Mouse (Mus musculus): ENCODE data around the gene Ddit4. TPM values are rescaled to one million over a fixed set of nuclear protein-coding genes. Genes with fewer than 3 reads are reported as not detected.

Ddit4 gene
- polyA plus RNA-seq, 1 experiment from 2014 or later = 51.6 TPM

DNA sequence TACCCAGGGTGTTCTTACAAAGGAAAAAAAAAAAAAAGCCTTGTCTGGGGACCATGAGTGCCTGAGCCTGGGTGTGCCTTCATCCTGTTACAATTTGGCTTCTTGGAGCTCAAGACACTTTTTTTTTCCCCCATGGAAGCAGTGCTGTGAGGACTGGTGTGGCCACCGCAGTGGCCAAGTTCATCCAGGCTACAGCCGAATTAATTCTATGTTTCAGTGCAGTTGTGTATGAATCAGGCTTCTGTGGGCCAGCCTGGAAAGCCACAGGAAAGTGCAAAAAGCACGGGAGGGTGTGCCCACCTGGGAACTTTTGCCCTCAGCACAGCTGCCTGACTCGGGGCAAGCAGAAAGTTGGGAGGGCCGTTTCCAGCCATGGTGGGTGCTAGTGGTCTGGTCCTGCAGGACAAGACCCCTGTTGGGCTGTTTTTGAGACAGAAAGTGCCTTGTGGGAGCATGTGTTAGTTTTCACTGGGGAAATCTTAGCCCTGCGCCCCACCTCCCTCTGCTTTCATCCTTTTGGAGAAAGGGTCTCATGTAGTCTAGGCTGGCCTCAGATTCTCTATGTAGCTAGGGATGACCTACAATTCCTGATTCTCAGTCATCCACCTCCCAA is 18.9 kb upstream of the Ddit4 start:
- Histone ChIP-seq H3K9me3 (no peaks in the 10 kb centered on the region), H3K27me3 (no peaks in the 10 kb centered on the region; the same call in none of the 2 replicates), H3K36me3 (no peaks in the 10 kb centered on the region), H3K27ac (replicated peaks) (peak overlapping the region; percentile 89), H3K4me2 (replicated peaks) (peak overlapping the region; percentile 75), H3K9ac (replicated peaks) (peak overlapping the region; percentile 81; the same call in 1 of the 2 replicates), H3K4me3 (peak overlapping the region; percentile 53), H3K4me1 (peaks cover 38% of the 10 kb centered on the region)
- WGBS = 32% methylated on average over 6 of the region's 6 CpGs
- no peak for ATAC-seq (ENCODE audit: low FRiP score, low read depth)

DNA sequence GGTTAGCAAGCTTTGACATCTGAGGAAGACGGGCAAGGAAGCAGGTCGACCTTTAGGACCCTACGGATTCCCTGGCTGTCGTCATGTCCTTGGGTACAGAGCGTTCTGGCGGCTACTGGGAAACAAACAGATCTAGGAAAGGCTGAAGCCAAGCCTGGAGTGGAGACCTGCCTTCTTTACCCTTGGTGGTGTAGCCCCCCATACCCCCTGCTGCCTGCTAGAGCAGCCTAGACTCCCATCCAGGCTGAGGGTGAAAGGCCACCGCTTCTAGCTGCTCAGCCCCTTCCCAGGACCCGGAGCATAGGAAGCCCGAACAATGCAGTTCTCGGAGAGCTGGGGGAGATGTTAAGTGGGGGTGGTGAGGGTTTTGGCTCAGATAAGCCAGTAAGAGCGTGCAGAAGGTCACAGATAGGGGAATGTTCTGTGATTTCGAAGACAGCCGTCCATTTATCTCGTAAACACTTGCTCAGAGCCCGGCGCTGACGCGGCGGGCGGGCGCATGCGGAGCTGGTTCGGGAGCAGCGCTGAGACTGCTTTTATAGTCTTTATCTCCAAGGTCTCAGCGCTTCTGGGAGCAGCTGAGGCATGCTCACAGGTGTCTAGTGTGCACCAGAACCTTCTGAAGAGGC is 18.3 kb upstream of the Ddit4 start:
- WGBS = 1% methylated on average over 25 of the region's 25 CpGs
- H3K4me1 ChIP-seq = peaks cover 43% of the 10 kb centered on the region
- H3K4me2 ChIP-seq (replicated peaks) = peak overlapping the region; percentile 75
- no peaks in the 10 kb centered on the region for H3K36me3 ChIP-seq
- H3K27ac ChIP-seq (replicated peaks) = peak overlapping the region; percentile 89
- peak overlapping the region; percentile 53 for H3K4me3 ChIP-seq
- no peaks in the 10 kb centered on the region; the same call in none of the 2 replicates for H3K27me3 ChIP-seq
- peak overlapping the region; percentile 81 for H3K9ac ChIP-seq (replicated peaks)
- peak; percentile 45; the same call in 1 of the 2 replicates for ATAC-seq (ENCODE audit: low FRiP score, low read depth)
- no peaks in the 10 kb centered on the region for H3K9me3 ChIP-seq

GRCm38 (mm10) chr10:59967309-59967942 is 15.8 kb upstream of the Ddit4 start:
- Histone ChIP-seq H3K4me1 (peaks cover 37% of the 10 kb centered on the region), H3K4me3 (no peak overlapping the region), H3K4me2 (replicated peaks) (no peak overlapping the region), H3K9me3 (no peaks in the 10 kb centered on the region), H3K36me3 (no peaks in the 10 kb centered on the region), H3K9ac (replicated peaks) (no peak overlapping the region), H3K27me3 (no peaks in the 10 kb centered on the region; the same call in none of the 2 replicates), H3K27ac (replicated peaks) (no peak overlapping the region)
- 92% methylated on average over 6 of the region's 6 CpGs for WGBS
- ATAC-seq (ENCODE audit: low FRiP score, low read depth) = no peak

GRCm38 (mm10) chr10:59966743-59967142 is 15.1 kb upstream of the Ddit4 start:
- Histone ChIP-seq H3K4me2 (replicated peaks) (no peak overlapping the region), H3K27ac (replicated peaks) (no peak overlapping the region), H3K4me3 (no peak overlapping the region), H3K4me1 (peaks cover 37% of the 10 kb centered on the region), H3K27me3 (no peaks in the 10 kb centered on the region; the same call in none of the 2 replicates), H3K36me3 (no peaks in the 10 kb centered on the region), H3K9me3 (no peaks in the 10 kb centered on the region), H3K9ac (replicated peaks) (no peak overlapping the region)
- ATAC-seq (ENCODE audit: low FRiP score, low read depth) = no peak
- 90% methylated on average over 6 of the region's 6 CpGs for WGBS

DNA sequence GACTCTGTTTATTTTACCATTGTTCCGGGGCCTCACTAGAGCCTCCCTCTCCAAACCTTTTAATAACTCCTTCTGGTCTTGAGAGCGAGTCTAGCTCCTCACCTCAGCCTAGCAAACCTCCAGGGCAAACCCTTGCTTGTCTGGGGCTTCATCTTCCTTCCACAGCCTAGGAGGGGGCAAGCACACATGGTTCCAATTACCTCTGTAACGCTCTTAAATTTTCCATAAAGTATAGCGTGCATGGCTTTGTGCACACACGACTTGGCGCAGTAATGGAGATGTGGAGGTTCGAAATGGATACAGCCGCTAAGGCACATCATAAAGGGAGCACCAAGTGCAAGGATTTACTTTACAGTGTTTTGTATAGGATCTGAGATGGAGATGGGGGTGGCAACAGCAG is 14.2 kb upstream of the Ddit4 start:
- Histone ChIP-seq H3K36me3 (no peaks in the 10 kb centered on the region), H3K4me3 (no peak overlapping the region), H3K4me2 (replicated peaks) (no peak overlapping the region), H3K27me3 (no peaks in the 10 kb centered on the region; the same call in 1 of the 2 replicates), H3K4me1 (peaks cover 35% of the 10 kb centered on the region), H3K9ac (replicated peaks) (no peak overlapping the region), H3K27ac (replicated peaks) (peak overlapping the region; percentile 50), H3K9me3 (no peaks in the 10 kb centered on the region)
- 75% methylated on average over 8 of the region's 8 CpGs for WGBS
- no peak for ATAC-seq (ENCODE audit: low FRiP score, low read depth)

GRCm38 (mm10) chr10:59965362-59965695 is 13.7 kb upstream of the Ddit4 start:
- Histone ChIP-seq H3K9me3 (no peaks in the 10 kb centered on the region), H3K27ac (replicated peaks) (peak overlapping the region; percentile 50), H3K9ac (replicated peaks) (no peak overlapping the region), H3K4me2 (replicated peaks) (peak overlapping the region; percentile 49), H3K4me1 (peaks cover 30% of the 10 kb centered on the region), H3K27me3 (no peaks in the 10 kb centered on the region), H3K36me3 (no peaks in the 10 kb centered on the region), H3K4me3 (no peak overlapping the region)
- 31% methylated on average over 9 of the region's 9 CpGs for WGBS
- no peak for ATAC-seq (ENCODE audit: low FRiP score, low read depth)

- Histone ChIP-seq H3K9me3 (no peaks in the 10 kb centered on the region), H3K4me1 (peaks cover 24% of the 10 kb centered on the region), H3K4me3 (peak overlapping the region; percentile 25), H3K27ac (replicated peaks) (peak overlapping the region; percentile 50), H3K27me3 (no peaks in the 10 kb centered on the region), H3K36me3 (no peaks in the 10 kb centered on the region), H3K9ac (replicated peaks) (peak overlapping the region; percentile 43; the same call in 1 of the 2 replicates), H3K4me2 (replicated peaks) (peak overlapping the region; percentile 49)
- ATAC-seq (ENCODE audit: low FRiP score, low read depth) = peak; percentile 82
- 4% methylated on average over 16 of the region's 23 CpGs for WGBS
Measured at GRCm38 (mm10) chr10:59964504-59965361, 13.1 kb upstream of the Ddit4 start.

GRCm38 (mm10) chr10:59963609-59964008 is 12.0 kb upstream of the Ddit4 start:
- Histone ChIP-seq H3K27ac (replicated peaks) (peak overlapping the region; percentile 50), H3K4me1 (peaks cover 30% of the 10 kb centered on the region), H3K4me2 (replicated peaks) (no peak overlapping the region), H3K9ac (replicated peaks) (no peak overlapping the region), H3K4me3 (no peak overlapping the region), H3K36me3 (no peaks in the 10 kb centered on the region), H3K9me3 (no peaks in the 10 kb centered on the region), H3K27me3 (no peaks in the 10 kb centered on the region)
- no peak for ATAC-seq (ENCODE audit: low FRiP score, low read depth)
- WGBS = 38% methylated on average over 2 of the region's 2 CpGs

DNA sequence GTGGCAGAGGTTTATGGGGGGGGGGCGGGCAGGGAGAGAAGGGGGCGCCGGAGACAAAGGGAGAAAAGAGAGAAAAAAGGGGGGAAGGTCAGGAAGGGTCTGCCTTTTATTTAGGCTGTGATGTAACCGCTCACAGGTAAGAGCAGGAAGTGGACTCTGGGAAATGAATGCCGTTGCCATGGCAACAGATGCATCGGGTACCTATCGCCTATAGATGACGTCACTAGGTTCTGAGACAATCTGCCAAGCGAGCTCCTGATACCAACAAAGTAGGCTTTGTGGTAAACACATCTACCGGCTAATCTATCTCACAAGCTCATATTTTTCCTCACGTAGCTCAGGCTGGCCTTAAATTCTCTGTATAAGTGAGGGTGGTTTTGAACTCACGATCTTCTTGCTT is 7.9 kb upstream of the Ddit4 start:
- H3K4me2 ChIP-seq (replicated peaks) = no peak overlapping the region
- no peak overlapping the region for H3K27ac ChIP-seq (replicated peaks)
- H3K9me3 ChIP-seq = no peaks in the 10 kb centered on the region
- no peak overlapping the region for H3K9ac ChIP-seq (replicated peaks)
- peaks cover 33% of the 10 kb centered on the region for H3K4me1 ChIP-seq
- H3K27me3 ChIP-seq = no peaks in the 10 kb centered on the region
- no peaks in the 10 kb centered on the region for H3K36me3 ChIP-seq
- no peak for ATAC-seq (ENCODE audit: low FRiP score, low read depth)
- no peak overlapping the region for H3K4me3 ChIP-seq
- WGBS = 80% methylated on average over 11 of the region's 12 CpGs

GRCm38 (mm10) chr10:59958458-59958857 is 6.8 kb upstream of the Ddit4 start:
- 18% methylated on average over 5 of the region's 5 CpGs for WGBS
- no peaks in the 10 kb centered on the region for H3K27me3 ChIP-seq
- no peak overlapping the region for H3K4me3 ChIP-seq
- H3K36me3 ChIP-seq = no peaks in the 10 kb centered on the region
- H3K27ac ChIP-seq (replicated peaks) = peak overlapping the region; percentile 83
- peak overlapping the region; percentile 51 for H3K4me2 ChIP-seq (replicated peaks)
- ATAC-seq (ENCODE audit: low FRiP score, low read depth) = peak; percentile 68
- H3K9ac ChIP-seq (replicated peaks) = peak overlapping the region; percentile 12; the same call in 1 of the 2 replicates
- H3K4me1 ChIP-seq = peaks cover 29% of the 10 kb centered on the region
- no peaks in the 10 kb centered on the region for H3K9me3 ChIP-seq

GRCm38 (mm10) chr10:59957171-59958149 is 5.8 kb upstream of the Ddit4 start:
- peak overlapping the region; percentile 12; the same call in 1 of the 2 replicates for H3K9ac ChIP-seq (replicated peaks)
- H3K4me2 ChIP-seq (replicated peaks) = peak overlapping the region; percentile 51
- H3K4me3 ChIP-seq = peak overlapping the region; percentile 29
- peak; percentile 16; the same call in 1 of the 2 replicates for ATAC-seq (ENCODE audit: low FRiP score, low read depth)
- H3K36me3 ChIP-seq = no peaks in the 10 kb centered on the region
- peak overlapping the region; percentile 83 for H3K27ac ChIP-seq (replicated peaks)
- peaks cover 36% of the 10 kb centered on the region for H3K4me1 ChIP-seq
- 9% methylated on average over 25 of the region's 25 CpGs for WGBS
- no peaks in the 10 kb centered on the region for H3K27me3 ChIP-seq
- H3K9me3 ChIP-seq = no peaks in the 10 kb centered on the region

All from midbrain, embryonic 12.5 days (tissue).